Mouse (Mus musculus): ENCODE data around the gene Procr.

GRCm38 (mm10) chr2:155774927-155775684, 24.2 kb downstream of the Procr start, which contains the start of gene Mmp24:
- TF ChIP-seq CTCF (IDR thresholded peaks at IDR 0.05; ENCODE audit: extremely low read depth, insufficient read depth, low read length) (no peak), POLR2A (IDR thresholded peaks at IDR 0.05; ENCODE audit: extremely low read depth, insufficient read depth, low read length) (no peak)

Data from cortical plate, adult 2 months (tissue).